Mouse (Mus musculus): Measurements from ENCODE around the gene Krtcap3. TPM values are rescaled to one million over a fixed set of nuclear protein-coding genes. Genes with fewer than 3 reads are reported as not detected.

Gene Krtcap3
- total RNA-seq (2023): 10 to 100 TPM; 19.0 to 25.7 TPM

DNA sequence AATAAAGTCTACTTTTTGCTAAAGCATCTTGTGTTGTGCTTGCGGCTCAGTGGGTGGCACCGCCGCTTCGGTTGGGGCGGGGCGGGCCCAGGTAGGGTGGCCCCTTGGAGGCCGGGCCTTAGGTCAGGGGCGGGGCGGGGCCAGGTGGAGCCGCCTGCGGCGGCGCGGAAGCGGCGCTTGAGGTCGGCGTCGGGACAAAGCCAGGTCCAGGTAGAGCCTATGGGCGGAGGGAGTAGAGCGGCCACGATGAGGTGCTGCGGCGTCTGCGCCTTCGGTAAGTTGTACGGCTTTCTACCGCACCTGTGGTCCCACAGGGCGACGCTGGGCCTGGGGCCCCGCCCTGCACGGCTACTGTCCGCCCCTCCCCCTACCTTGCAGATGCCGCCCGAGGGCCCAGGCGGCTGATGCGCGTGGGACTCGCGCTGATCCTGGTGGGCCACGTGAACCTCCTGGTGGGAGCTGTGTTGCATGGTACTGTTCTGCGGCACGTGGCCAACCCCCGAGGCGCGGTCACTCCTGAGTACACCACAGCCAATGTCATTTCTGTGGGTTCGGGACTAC is at the start of gene Krtcap3:
Gene Krtcap3 (plus strand): TSS at position 151 of the 561 bp plus-strand sequence.

DNA sequence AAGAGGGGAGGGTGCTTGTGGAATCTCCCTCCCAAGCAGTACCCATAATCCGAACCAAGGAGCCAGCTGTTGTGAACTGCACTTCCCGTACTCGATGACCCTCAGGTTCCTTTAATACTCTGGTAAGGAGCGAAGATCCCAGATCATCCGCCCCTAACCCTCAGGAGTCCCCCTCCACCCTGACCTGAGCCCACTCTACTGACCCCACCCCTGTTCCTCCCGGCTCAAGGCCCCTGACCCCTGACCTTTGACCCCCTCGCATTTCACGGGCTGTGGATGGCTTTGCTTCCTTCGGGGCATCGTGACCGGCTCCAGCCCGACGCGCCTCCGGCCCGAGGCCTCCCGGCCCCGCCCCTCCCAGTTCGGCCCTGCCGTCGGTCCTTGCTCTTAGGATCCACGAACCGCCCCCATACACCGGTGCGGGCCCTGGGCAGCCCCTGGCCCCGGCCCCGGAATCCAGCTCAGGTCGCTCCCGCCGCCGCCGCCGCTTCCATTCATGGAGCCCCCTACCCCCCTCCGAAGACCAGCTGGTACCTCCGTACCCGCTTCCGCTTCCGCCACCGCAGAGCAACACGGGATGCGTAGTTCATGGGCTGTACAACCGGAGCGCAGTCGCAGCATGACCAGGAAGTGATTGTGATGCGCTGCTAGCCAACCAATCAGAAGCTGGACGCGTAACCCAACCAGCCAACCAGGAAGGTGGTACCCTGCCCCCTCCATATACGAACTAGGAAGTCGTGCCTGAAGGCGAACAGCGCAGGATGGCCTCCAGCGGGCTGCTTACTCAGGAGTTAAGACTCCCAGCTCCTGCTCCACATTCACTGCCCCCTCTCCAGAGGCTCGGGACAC is 49.5 kb upstream of the Krtcap3 start, which contains the start of gene Zfp513:
Gene Zfp513 (minus strand): TSS at position 562 of the 849 bp plus-strand sequence.

DNA sequence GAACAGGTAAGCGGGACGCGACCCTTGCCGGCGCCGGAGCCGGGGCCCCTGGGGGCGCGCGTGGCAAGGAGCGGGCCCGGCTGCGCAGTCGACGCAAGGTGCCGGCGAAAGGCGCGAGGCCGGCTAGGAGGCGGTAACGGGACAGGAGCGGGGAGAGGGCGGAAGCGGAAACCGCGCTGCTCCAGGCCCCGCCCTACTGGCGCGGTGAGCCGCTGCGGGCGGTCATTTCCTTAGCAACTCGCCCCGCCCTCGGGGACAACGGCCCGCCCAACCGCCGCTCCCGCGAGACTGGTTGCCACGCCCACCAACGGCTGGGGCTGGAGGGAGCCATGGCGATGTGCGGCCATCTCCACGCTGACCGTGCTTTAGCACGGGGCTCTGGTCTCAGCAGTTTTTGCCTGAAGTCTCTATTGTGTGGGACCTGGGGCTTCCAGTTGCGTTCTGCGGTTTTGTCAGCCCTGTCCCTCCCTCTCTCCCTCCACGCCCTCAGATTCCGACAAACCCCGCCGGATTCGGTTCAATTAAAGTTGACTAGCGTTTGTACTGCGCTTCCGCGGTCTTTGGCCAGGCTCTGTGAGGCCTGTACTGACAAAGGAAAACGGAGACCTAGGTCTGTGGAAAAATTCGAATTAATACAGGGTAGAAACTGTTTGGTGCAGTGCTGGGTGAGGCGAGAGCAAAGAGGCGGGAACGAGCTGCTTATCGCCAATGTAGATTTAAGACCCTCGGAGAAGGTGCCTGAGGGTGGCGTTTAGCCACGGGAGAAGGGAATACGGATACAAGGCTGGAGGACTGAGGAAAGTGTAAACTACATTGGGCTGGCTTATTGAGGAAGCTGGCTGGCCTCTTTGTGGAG is 30.8 kb upstream of the Krtcap3 start, which contains the start of gene Ppm1g:
Gene Ppm1g (minus strand): TSS at position 240 of the 856 bp plus-strand sequence.

DNA sequence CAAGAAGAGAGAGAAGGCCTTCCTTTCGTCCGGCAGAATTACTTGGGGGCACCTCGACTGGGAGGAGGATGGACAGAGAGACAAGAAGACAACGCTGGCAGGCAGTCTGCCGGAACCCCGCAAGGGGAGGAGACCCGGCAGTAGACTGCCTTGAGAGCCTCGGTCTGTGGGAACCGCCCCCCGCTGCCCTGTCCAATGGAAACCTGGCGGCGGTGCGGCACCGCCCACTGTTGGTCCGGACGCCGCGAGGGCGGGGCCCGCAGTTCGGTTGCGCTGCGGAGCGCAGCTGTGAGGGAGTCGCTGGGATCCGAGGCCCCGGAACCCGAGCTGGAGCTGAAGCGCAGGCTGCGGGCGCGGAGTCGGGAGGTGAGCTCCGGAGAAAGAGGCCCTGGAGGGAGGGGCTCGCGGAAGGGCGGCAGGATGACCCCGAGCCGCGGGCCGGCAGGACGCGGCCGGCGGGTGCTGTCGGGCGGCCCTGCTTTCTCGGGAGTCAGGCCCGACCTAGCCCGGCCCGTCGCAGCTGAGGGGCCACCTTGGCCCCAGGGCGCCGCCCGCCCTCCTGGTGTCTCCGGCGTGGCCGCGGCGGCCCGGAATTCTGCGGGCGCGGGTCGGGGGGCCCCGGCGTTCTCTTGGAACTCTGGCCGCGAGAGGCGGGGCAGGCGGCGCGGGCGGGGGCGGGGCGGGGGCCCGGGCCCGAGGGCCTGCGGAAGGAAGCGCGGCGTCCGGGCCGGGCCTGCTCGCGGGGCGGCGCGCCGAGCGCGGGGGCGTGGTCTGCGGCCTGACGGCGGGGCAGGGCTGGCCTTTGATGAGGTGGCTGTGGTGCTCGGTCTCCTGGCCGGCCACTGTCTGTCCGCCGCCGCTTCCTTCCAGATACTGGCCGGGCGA is 10.6 kb upstream of the Krtcap3 start, which contains the start of the genes Nrbp1 and Gm9970:
Gene Nrbp1 (plus strand): TSS at position 228 of the 885 bp plus-strand sequence.
Gene Gm9970 (minus strand): TSS at position 596 of the 885 bp plus-strand sequence.

DNA sequence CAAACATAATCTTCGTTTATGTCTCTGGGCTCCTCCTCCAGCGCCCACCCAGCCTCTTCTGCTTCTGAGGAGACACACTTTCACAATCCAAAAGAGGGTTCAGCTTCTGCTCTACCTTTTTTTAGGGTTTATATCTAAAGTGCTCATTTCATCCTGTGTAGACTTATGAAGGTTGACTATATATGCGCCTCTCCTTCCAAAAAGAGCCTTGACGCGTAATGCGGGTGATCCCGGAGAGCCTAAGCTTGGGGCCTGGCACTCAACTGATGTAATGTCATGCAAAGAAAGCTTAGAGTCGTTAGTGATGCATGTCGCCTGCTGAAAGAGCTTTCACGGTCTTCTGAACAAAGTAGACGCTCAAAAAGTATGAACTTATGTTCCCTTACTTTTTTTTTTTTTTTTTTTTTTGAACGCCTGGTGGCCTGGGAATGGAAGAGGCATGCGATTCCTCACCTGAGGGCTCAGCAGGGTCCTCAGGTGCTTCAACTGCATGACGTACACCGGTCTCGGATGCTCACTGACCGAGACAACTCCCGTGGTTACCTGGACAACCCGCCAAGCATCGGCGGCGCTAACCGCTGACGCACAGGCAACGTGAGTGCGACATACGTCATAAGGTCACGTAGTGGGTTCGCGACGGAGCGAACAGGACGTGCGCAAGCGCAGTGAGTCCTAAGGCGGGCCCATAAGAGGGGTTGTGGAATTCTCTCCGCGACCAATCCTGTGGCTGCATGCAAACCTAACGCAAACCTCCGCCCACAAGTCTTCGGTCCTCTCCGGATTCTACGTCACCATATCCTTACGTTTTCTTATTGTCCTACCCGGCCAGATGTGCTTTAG is 39.2 kb downstream of the Krtcap3 start, which contains the start of gene Ift172:
Gene Ift172 (minus strand): TSS at position 596 of the 840 bp plus-strand sequence.

DNA sequence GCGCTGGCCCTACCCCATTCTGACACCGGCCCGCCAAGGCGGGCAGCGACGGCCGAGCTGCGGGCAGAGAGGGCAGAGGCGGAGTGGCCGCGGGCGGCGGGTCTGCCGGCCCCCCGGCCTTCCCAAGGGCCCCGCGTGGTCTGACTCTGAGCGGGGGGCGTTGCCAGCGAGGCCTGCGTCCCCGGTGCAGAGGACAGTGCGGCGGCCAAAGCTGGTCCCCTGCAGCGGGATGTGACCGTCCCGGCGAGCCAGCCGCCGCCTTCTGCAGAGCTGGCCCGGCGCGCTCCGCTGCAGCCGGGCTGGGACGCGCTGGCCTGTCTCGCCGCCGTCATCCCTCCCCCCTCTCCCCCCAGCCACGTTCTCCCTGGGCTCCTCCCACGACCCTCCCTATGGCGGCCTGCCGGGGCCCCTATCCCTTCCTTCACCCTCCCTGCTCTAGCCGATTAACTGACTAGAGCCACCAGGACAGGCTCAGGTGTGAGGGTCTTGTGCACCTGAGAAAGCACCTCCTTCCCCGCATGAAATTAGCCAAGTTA is 44.2 kb downstream of the Krtcap3 start, which contains the start of gene Fndc4:
Gene Fndc4 (minus strand): TSS at position 475 of the 536 bp plus-strand sequence.

DNA sequence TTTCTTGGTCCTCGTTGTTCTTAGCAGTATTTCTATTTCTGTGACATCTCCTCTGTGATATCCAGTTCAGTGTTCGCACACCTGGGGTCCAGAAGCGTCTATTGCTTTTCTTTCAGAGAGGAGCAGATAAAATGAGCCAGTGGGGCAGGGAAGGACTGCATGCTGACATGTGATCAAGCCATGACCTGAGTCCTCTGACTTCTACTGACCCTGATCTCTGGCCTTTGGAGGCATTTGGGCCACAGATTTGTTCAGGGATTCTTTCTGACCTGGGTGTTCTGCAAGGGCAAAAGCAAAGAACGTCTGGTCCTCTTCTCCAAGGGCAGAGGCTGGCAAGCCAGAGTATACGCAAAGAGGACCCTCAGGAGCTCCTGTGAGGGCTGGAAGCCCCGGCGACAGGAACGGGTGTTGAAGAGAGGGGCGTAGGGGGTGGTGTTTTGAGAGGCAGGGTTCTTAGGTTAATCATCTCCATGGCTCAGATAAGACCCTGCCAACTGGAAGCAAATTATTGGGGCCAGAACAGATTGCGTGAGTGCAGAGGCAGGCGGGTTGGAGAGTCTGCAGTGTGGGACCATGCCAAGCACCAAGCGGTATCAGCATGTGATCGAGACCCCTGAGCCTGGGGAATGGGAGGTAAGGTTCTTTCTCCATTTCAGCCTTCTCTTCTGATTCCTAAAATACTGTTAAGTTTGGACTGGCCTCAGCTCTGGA is 45.7 kb downstream of the Krtcap3 start, which contains the start of gene Gckr:
Gene Gckr (plus strand): TSS at position 397 of the 711 bp plus-strand sequence.

Other genes with a start within 250 kb of the Krtcap3 start
- gene Atraid, start 203.4 kb upstream of the Krtcap3 start, total RNA-seq (2023): 10 to 100 TPM; 25.9 to 48.3 TPM
- gene Slc5a6, start 202.8 kb upstream of the Krtcap3 start, total RNA-seq (2023): 10 to 100 TPM; 12.3 to 12.4 TPM
- 10 to 100 TPM; 51.5 to 66.7 TPM for gene Cad, start 196.9 kb upstream of the Krtcap3 start, total RNA-seq (2023)
- not detected for gene Dnajc5g, start 145.4 kb upstream of the Krtcap3 start, total RNA-seq (2023)
- under 1 TPM in 1 of 2 experiments, not detected in 1; 0.55 TPM for gene Slc30a3, start 143.5 kb upstream of the Krtcap3 start, total RNA-seq (2023)
- not detected for gene Trim54, start 135.0 kb upstream of the Krtcap3 start, total RNA-seq (2023)
- gene Ucn, start 112.9 kb upstream of the Krtcap3 start, total RNA-seq (2023): not detected
- 10 to 100 TPM; 24.0 to 27.0 TPM for gene Mpv17, start 97.4 kb upstream of the Krtcap3 start, total RNA-seq (2023)
- 1 to 10 TPM; 5.5 to 8.1 TPM for gene Gm29609, start 71.8 kb upstream of the Krtcap3 start, total RNA-seq (2023)
- gene Gtf3c2, start 71.5 kb upstream of the Krtcap3 start, total RNA-seq (2023): 100 to 1,000 TPM; 206 to 216 TPM
- 10 to 100 TPM; 87.5 to 89.2 TPM for gene Snx17, start 58.5 kb upstream of the Krtcap3 start, total RNA-seq (2023)
- 10 to 100 TPM; 39.8 to 43.5 TPM for gene Eif2b4, start 58.3 kb upstream of the Krtcap3 start, total RNA-seq (2023)
- 10 to 100 TPM; 64.4 to 65.3 TPM for gene Zfp513, start 49.4 kb upstream of the Krtcap3 start, total RNA-seq (2023)
- gene Ppm1g, start 31.0 kb upstream of the Krtcap3 start, total RNA-seq (2023): 100 to 1,000 TPM; 127 to 149 TPM
- 100 to 1,000 TPM; 280 to 339 TPM for gene Nrbp1, start 10.8 kb upstream of the Krtcap3 start, total RNA-seq (2023)
- gene Gm9970, start 10.5 kb upstream of the Krtcap3 start, total RNA-seq (2023): 1 to 10 TPM; 1.5 to 2.7 TPM
- 10 to 100 TPM; 45.7 to 49.5 TPM for gene Ift172, start 39.4 kb downstream of the Krtcap3 start, total RNA-seq (2023)
- 1 to 10 TPM; 1.3 to 1.4 TPM for gene Fndc4, start 44.4 kb downstream of the Krtcap3 start, total RNA-seq (2023)
- not detected for gene Gckr, start 45.8 kb downstream of the Krtcap3 start, total RNA-seq (2023)
- gene Zfp512, start 200.7 kb downstream of the Krtcap3 start, total RNA-seq (2023): 10 to 100 TPM; 38.8 to 46.6 TPM
- 1 to 10 TPM; 2.7 to 4.2 TPM for gene 4930548H24Rik, start 234.0 kb downstream of the Krtcap3 start, total RNA-seq (2023)
- gene Gpn1, start 243.1 kb downstream of the Krtcap3 start, total RNA-seq (2023): 10 to 100 TPM; 51.2 to 55.0 TPM

Data from B cell, adult 67 days (primary cell).